Mouse (Mus musculus): Measurements from ENCODE around the gene Plcg1. TPM values are rescaled to one million over a fixed set of nuclear protein-coding genes. Genes with fewer than 3 reads are reported as not detected.
A peak's percentile ranks its signal among the peaks of the same experiment; 100 is the strongest.

The Plcg1 gene
- polyA plus RNA-seq (2021) = 75.9 TPM

DNA sequence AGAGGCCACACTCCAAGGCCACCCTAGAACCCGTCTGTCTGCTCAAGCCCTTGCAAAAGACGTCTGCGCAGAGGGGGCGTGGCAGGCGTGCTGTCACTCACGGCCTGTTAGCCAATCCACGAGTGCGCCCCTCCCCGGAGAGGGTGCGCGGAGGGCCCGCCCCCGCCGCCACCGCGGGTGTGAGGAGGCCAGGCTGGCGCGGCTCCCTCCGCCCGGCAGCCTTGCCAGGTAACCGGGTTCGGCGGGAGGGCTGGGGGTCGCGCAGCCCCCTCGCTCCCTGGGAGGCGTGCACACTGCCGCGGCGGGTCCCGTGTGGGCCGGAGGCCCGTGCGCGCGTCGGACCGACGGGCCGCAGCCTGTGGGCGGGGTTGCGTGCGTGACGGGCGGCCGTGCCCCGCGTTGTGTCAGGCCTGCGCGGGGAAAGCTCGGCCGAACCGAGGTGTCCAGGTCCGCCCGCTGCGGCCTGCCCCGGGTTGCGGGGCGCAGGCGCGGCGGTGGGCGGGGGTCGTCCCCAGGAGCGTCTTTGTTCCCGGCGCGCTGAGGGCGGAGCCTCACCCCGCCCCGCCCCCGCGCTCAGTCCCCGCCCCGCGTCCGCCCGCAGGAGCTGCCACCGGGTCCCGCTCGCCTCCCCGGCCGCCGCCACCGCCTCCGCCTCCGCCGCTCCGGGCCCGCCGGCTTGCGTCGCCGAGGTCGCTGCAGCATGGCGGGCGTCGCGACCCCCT, at the start of gene Plcg1:
TSS of gene Plcg1 (plus strand) at position 184 of the 722 bp plus-strand sequence.
- ATAC-seq (peak; percentile 85), DNase-seq (ENCODE audit: low read depth, low spot score) (no peak)
- no peak for TF ChIP-seq CTCF (IDR thresholded peaks at IDR 0.05)
- no peaks in the 10 kb centered on the region for H3K27me3 ChIP-seq
- in situ Hi-C loops (cut with MboI; ENCODE audit: low pct_unique_long_range_greater_than_20kb) = no loop called here
- CTCF ChIA-PET = interaction anchor here (1.5 to 5.3 kb wide), 5 partner anchors 9 to 154 kb away, joined by 4 to 60 read pairs (median 9); no protein-coding TSS in a partner anchor
- POLR2A ChIA-PET = interaction anchor here (1.3 to 1.6 kb wide), 2 partner anchors 36 to 145 kb away, joined by 3 to 4 read pairs; no protein-coding TSS in a partner anchor

DNA sequence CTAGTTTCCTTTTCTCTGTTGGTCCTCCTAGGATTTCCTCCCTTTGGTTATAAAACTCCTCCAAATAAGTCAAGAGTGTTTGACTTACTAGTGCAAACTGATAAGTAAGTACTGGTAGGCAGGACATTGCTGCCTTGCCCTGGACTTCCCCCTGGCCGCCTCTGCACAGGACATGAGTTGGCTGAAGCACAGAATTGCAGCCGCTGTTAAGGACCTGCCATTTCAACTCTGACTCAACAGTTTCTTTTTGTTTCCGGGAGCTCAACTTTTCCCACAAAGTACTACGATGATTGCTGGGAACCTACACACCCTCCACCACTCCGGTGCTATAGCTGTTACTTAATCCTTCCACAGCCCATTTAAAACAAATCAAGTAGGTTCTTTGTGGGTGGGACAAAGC, 30.8 kb upstream of the Plcg1 start:
- in situ Hi-C loops (cut with MboI; ENCODE audit: low pct_unique_long_range_greater_than_20kb) = no loop called here
- ATAC-seq (no peak), DNase-seq (ENCODE audit: low read depth, low spot score) (no peak)
- no peak for TF ChIP-seq CTCF (IDR thresholded peaks at IDR 0.05)
- CTCF ChIA-PET = interaction anchor here (1.0 to 2.1 kb wide), 4 partner anchors 19 to 241 kb away, joined by 3 to 4 read pairs (median 3); no protein-coding TSS in a partner anchor
- H3K27me3 ChIP-seq = no peaks in the 10 kb centered on the region
- POLR2A ChIA-PET = no interaction called here

GRCm38 (mm10) chr2:160701603-160702002, 29.5 kb upstream of the Plcg1 start:
- H3K27me3 ChIP-seq = no peaks in the 10 kb centered on the region
- no peak for TF ChIP-seq CTCF (IDR thresholded peaks at IDR 0.05)
- in situ Hi-C loops (cut with MboI; ENCODE audit: low pct_unique_long_range_greater_than_20kb) = no loop called here
- ChIA-PET CTCF (interaction anchor here (0.6 kb wide), 1 partner anchor 936 kb away, joined by 3 read pairs; no protein-coding TSS in a partner anchor), POLR2A (no interaction called here)
- DNase-seq (ENCODE audit: low read depth, low spot score) = no peak
- no peak for ATAC-seq

- no peak for DNase-seq (ENCODE audit: low read depth, low spot score)
- in situ Hi-C loops (cut with MboI; ENCODE audit: low pct_unique_long_range_greater_than_20kb) = no loop called here
These were observed 28.3 kb upstream of the Plcg1 start for GRCm38 (mm10) chr2:160702824-160703223.

GRCm38 (mm10) chr2:160707673-160708072, 23.4 kb upstream of the Plcg1 start:
- DNase-seq (ENCODE audit: low read depth, low spot score) = no peak
- no peak for TF ChIP-seq CTCF (IDR thresholded peaks at IDR 0.05)

More at GRCm38 (mm10) chr2:160702824-160703223, 28.3 kb upstream of the Plcg1 start:
- ChIA-PET POLR2A (no interaction called here), CTCF (interaction anchor here (1.0 kb wide), 1 partner anchor 18 kb away, joined by 3 read pairs; no protein-coding TSS in a partner anchor)
- no peak for ATAC-seq
- H3K27me3 ChIP-seq = no peaks in the 10 kb centered on the region
- no peak for TF ChIP-seq CTCF (IDR thresholded peaks at IDR 0.05)

GRCm38 (mm10) chr2:160715463-160716030, 15.6 kb upstream of the Plcg1 start:
- H3K27me3 ChIP-seq = no peaks in the 10 kb centered on the region
- no peak for TF ChIP-seq CTCF (IDR thresholded peaks at IDR 0.05)
- ATAC-seq (no peak), DNase-seq (ENCODE audit: low read depth, low spot score) (no peak)
- CTCF ChIA-PET = interaction anchor here (1.2 kb wide), 1 partner anchor 169 kb away, joined by 3 read pairs; no protein-coding TSS in a partner anchor
- POLR2A ChIA-PET = no interaction called here
- in situ Hi-C loops (cut with MboI; ENCODE audit: low pct_unique_long_range_greater_than_20kb) = loop anchor here (5.0 kb wide), 1 partner anchor 172 kb away; no protein-coding TSS in a partner anchor

More at GRCm38 (mm10) chr2:160707673-160708072, 23.4 kb upstream of the Plcg1 start:
- POLR2A ChIA-PET = no interaction called here
- no peak for ATAC-seq
- H3K27me3 ChIP-seq = no peaks in the 10 kb centered on the region
- CTCF ChIA-PET = interaction anchor here (1.1 to 2.0 kb wide), 3 partner anchors 22 to 54 kb away, joined by 3 to 4 read pairs (median 3); no protein-coding TSS in a partner anchor
- in situ Hi-C loops (cut with MboI; ENCODE audit: low pct_unique_long_range_greater_than_20kb) = no loop called here

DNA sequence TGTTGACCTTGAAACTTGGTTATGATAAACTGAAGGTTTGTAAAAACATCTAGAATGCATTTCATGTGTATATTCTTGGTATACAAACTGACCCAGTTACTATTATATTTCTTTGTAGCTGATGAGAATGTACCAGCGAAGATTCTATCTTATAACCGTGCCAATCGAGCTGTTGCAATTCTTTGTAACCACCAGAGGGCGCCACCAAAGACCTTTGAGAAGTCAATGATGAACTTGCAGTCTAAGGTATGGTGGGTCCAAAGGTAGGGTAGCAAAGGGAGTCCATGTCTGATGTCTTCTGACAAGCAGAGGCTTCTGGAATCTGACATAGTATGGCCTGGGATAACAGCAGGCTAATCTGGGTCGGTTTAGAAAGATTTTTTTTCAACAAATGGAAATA, 13.8 kb upstream of the Plcg1 start:
- POLR2A ChIA-PET = no interaction called here
- in situ Hi-C loops (cut with MboI; ENCODE audit: low pct_unique_long_range_greater_than_20kb) = loop anchor here (5.0 kb wide), 1 partner anchor 170 kb away; no protein-coding TSS in a partner anchor
- peak; percentile 81 for TF ChIP-seq CTCF (IDR thresholded peaks at IDR 0.05)
- CTCF ChIA-PET = interaction anchor here (1.0 to 1.7 kb wide), 4 partner anchors 9 to 168 kb away, joined by 3 to 10 read pairs (median 6); no protein-coding TSS in a partner anchor
- no peaks in the 10 kb centered on the region for H3K27me3 ChIP-seq
- DNase-seq (ENCODE audit: low read depth, low spot score) (no peak), ATAC-seq (no peak)

- ATAC-seq (no peak), DNase-seq (ENCODE audit: low read depth, low spot score) (no peak)
- no peaks in the 10 kb centered on the region for H3K27me3 ChIP-seq
- TF ChIP-seq CTCF (IDR thresholded peaks at IDR 0.05) = no peak
- POLR2A ChIA-PET = no interaction called here
- in situ Hi-C loops (cut with MboI; ENCODE audit: low pct_unique_long_range_greater_than_20kb) = loop anchor here (5.0 kb wide), 1 partner anchor 168 kb away; no protein-coding TSS in a partner anchor
- CTCF ChIA-PET = interaction anchor here (1.4 kb wide), 2 partner anchors 11 to 169 kb away, joined by 3 to 4 read pairs; no protein-coding TSS in a partner anchor
These were observed 12.3 kb upstream of the Plcg1 start for GRCm38 (mm10) chr2:160718811-160719210.

- ATAC-seq = no peak
- no peak for TF ChIP-seq CTCF (IDR thresholded peaks at IDR 0.05)
- CTCF ChIA-PET = interaction anchor here (0.7 to 1.1 kb wide), 3 partner anchors 27 to 180 kb away, joined by 3 read pairs; no protein-coding TSS in a partner anchor
- H3K27me3 ChIP-seq = no peaks in the 10 kb centered on the region
- DNase-seq (ENCODE audit: low read depth, low spot score) = no peak
- in situ Hi-C loops (cut with MboI; ENCODE audit: low pct_unique_long_range_greater_than_20kb) = no loop called here
- POLR2A ChIA-PET = no interaction called here
These were observed 8.4 kb upstream of the Plcg1 start for GRCm38 (mm10) chr2:160722714-160723113.

DNA sequence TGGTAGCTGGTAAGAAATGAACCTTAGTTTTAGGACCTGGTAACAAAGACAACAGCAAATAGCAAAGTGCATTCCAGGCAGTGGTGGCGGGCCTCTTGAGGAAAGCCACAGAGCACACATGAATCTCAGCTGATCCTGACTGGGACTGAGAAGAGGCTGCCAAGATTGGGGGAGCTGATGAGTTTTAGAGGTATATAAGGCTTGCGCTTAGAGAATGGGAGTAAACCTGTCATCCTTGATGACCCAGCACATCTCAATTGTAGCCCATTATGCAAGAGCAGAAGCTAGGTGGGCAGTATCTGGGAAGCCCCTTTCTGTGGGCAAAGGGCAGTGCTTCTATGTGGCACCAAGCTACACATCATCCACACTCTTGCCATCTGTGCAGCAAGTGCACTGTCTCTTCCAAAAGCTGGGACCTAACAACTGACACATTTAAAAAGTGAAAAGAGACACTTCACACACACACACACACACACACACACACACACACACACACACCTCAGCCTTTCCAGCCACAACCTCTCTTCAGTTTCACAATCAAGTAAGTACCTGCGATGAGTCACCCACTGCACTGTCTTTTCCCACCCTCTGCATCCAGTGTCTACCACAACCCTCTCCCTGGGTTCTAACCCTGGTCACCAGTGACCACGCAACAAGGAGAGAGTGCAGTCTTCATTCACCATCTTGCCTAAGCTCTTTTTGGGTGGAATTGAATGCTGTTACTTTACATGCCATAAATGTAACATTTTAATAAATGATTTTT, 7.3 kb upstream of the Plcg1 start:
- DNase-seq (ENCODE audit: low read depth, low spot score) (no peak), ATAC-seq (no peak)
- POLR2A ChIA-PET = interaction anchor here (0.7 kb wide), 1 partner anchor 13 kb away, joined by 5 read pairs; no protein-coding TSS in a partner anchor
- in situ Hi-C loops (cut with MboI; ENCODE audit: low pct_unique_long_range_greater_than_20kb) = no loop called here
- no peak for TF ChIP-seq CTCF (IDR thresholded peaks at IDR 0.05)
- CTCF ChIA-PET = interaction anchor here (0.7 to 1.4 kb wide), 6 partner anchors 10 to 179 kb away, joined by 3 to 4 read pairs (median 3); no protein-coding TSS in a partner anchor
- no peaks in the 10 kb centered on the region for H3K27me3 ChIP-seq

Measured in Patski (cell line).